35 mouse cellular contexts compared by ENCODE assay signal in the genomic region with DNA sequence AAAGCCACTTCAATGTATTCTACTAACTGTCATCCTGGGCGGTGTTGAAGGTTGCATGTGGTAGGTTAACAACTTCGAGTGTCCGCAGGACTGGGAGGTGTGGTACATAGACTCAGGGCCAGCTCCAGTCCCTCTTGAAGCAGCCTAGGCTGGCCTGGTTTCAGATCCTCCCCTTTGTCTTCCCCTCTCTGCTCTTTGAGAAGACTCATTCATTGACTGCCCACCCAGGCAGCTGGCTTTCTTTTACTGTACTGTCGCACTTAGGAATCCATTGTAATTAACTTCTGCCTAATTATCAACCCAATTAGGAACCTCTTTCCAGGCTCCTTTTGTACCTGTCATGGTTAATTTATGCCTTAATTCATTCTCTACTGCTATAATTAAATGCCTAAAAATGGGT. TPM values are rescaled to one million over a fixed set of nuclear protein-coding genes. Genes with fewer than 3 reads are reported as not detected.
A peak's percentile ranks its signal among the peaks of the same experiment; 100 is the strongest.
DNase-seq lines count a peak whose midpoint lies in the region; ATAC-seq and TF ChIP-seq lines count a peak whose summit lies in the region.
"Had no signal": no experiment of that assay in that cellular context is flagged by ENCODE, and none has a peak within 500 bp of the region (broad histone marks: within the 10 kb centered on the region; RNA-seq: fewer than 3 reads in every experiment).

No protein-coding gene starts in this region.

- peak; percentile 22; the same call in 1 of the 2 replicates for ATAC-seq in hindbrain, postnatal 0 days
- no peak for ATAC-seq in hindbrain, embryonic 13.5 days (ENCODE audit: low FRiP score)
- ATAC-seq in forebrain, embryonic 12.5 days (ENCODE audit: low FRiP score), result 0 out of 2 replicates have a peak, but pooled peaks have one; percentile 41
- ATAC-seq in forebrain, postnatal 0 days, result no peak
- ATAC-seq: activated CD4-positive, CD25-positive, alpha-beta regulatory T cell, adult 4 months had no signal

- H3K4me2 ChIP-seq in hindbrain, postnatal 0 days (ENCODE audit: low read depth, low read length), result no peak overlapping the region
- H3K4me2 ChIP-seq in hindbrain, embryonic 13.5 days, result no peak overlapping the region
- no peak overlapping the region for H3K4me2 ChIP-seq in forebrain, embryonic 12.5 days
- H3K4me2 ChIP-seq in forebrain, postnatal 0 days (ENCODE audit: low read depth), result no peak overlapping the region
- H3K4me2 ChIP-seq: embryonic facial prominence, embryonic 15.5 days; heart, embryonic 11.5 days; hindbrain, embryonic 12.5 days; limb, embryonic 15.5 days; midbrain, embryonic 12.5 days; neural tube, embryonic 15.5 days had no signal

- H3K36me3 ChIP-seq in hindbrain, postnatal 0 days (ENCODE audit: insufficient read depth, low read length), result no peaks in the 10 kb centered on the region
- no peaks in the 10 kb centered on the region for H3K36me3 ChIP-seq in hindbrain, embryonic 13.5 days
- no peaks in the 10 kb centered on the region for H3K36me3 ChIP-seq in forebrain, embryonic 12.5 days (replicated peaks)
- no peaks in the 10 kb centered on the region for H3K36me3 ChIP-seq in forebrain, postnatal 0 days (ENCODE audit: insufficient read depth)
- H3K36me3 ChIP-seq: embryonic facial prominence, embryonic 15.5 days; hindbrain, embryonic 12.5 days; limb, embryonic 10.5 days; limb, embryonic 15.5 days; midbrain, embryonic 12.5 days; neural tube, embryonic 15.5 days had no signal

- no peak overlapping the region for H3K27ac ChIP-seq in hindbrain, postnatal 0 days
- H3K27ac ChIP-seq in hindbrain, embryonic 13.5 days, result no peak overlapping the region
- no peak overlapping the region for H3K27ac ChIP-seq in forebrain, embryonic 12.5 days
- no peak overlapping the region for H3K27ac ChIP-seq in forebrain, postnatal 0 days (ENCODE audit: low read depth, low read length)
- H3K27ac ChIP-seq: embryonic facial prominence, embryonic 15.5 days; hindbrain, embryonic 12.5 days; layer of hippocampus, adult 2 months; limb, embryonic 10.5 days; limb, embryonic 15.5 days; liver, embryonic 14.5 days; midbrain, embryonic 12.5 days; neural tube, embryonic 15.5 days; stomach, postnatal 0 days had no signal

- H3K27me3 ChIP-seq in hindbrain, postnatal 0 days (ENCODE audit: insufficient read depth, low read length), result no peaks in the 10 kb centered on the region
- H3K27me3 ChIP-seq in hindbrain, embryonic 13.5 days, result peaks cover 26% of the 10 kb centered on the region; the same call in 1 of the 2 replicates
- H3K27me3 ChIP-seq in forebrain, embryonic 12.5 days, result peaks cover 32% of the 10 kb centered on the region
- H3K27me3 ChIP-seq in forebrain, postnatal 0 days (ENCODE audit: insufficient read depth, low read length), result no peaks in the 10 kb centered on the region

- H3K9me3 ChIP-seq in hindbrain, postnatal 0 days (ENCODE audit: low read length), result no peaks in the 10 kb centered on the region
- H3K9me3 ChIP-seq in hindbrain, embryonic 13.5 days, result no peaks in the 10 kb centered on the region
- H3K9me3 ChIP-seq in forebrain, embryonic 12.5 days, result no peaks in the 10 kb centered on the region
- no peaks in the 10 kb centered on the region for H3K9me3 ChIP-seq in forebrain, postnatal 0 days (ENCODE audit: low read length)
- H3K9me3 ChIP-seq: embryonic facial prominence, embryonic 15.5 days; hindbrain, embryonic 12.5 days; limb, embryonic 10.5 days; limb, embryonic 15.5 days; midbrain, embryonic 12.5 days; neural tube, embryonic 15.5 days had no signal

- no peak overlapping the region for H3K9ac ChIP-seq in hindbrain, postnatal 0 days (replicated peaks; ENCODE audit: low read length)
- H3K9ac ChIP-seq in hindbrain, embryonic 13.5 days, result no peak overlapping the region
- H3K9ac ChIP-seq in forebrain, embryonic 12.5 days, result no peak overlapping the region
- H3K9ac ChIP-seq in forebrain, postnatal 0 days, result no peak overlapping the region
- H3K9ac ChIP-seq: embryonic facial prominence, embryonic 15.5 days; hindbrain, embryonic 12.5 days; limb, embryonic 15.5 days; liver, embryonic 14.5 days; midbrain, embryonic 12.5 days; neural tube, embryonic 15.5 days had no signal

- H3K4me1 ChIP-seq in hindbrain, postnatal 0 days (ENCODE audit: insufficient read depth, low read length), result 0 out of 2 replicates have a peak, but pooled peaks cover 6% of the 10 kb centered on the region
- peaks cover 14% of the 10 kb centered on the region for H3K4me1 ChIP-seq in hindbrain, embryonic 13.5 days (replicated peaks)
- peaks cover 20% of the 10 kb centered on the region for H3K4me1 ChIP-seq in forebrain, embryonic 12.5 days
- peaks cover 13% of the 10 kb centered on the region; the same call in 1 of the 2 replicates for H3K4me1 ChIP-seq in forebrain, postnatal 0 days (ENCODE audit: insufficient read depth)
- H3K4me1 ChIP-seq: embryonic facial prominence, embryonic 15.5 days; limb, embryonic 10.5 days; limb, embryonic 15.5 days had no signal

- no peak for TF ChIP-seq CTCF in hindbrain, postnatal 0 days (IDR thresholded peaks at IDR 0.05; ENCODE audit: low read depth)
- no peak for TF ChIP-seq CTCF in forebrain, postnatal 0 days (IDR thresholded peaks at IDR 0.05; ENCODE audit: low read depth)

- DNase-seq in hindbrain, postnatal 0 days (ENCODE audit: low spot score), result peak; percentile 32
- DNase-seq in Muller cell, postnatal 12 days (ENCODE audit: inconsistent ontology term), result peak; percentile 70
- peak; percentile 24 for DNase-seq in forebrain, postnatal 0 days
- no peak for DNase-seq in natural killer cell, adult 2 months (ENCODE audit: low spot score in 2 of 2)
- no peak for DNase-seq in embryo, embryonic 10.5 days (ENCODE audit: low spot score)
- DNase-seq: adrenal gland, adult 2 months; adrenal gland, postnatal 36 days; B cell, adult 2 months; cerebellum, adult 8-10 months; cerebellum, postnatal 25 days; embryo, embryonic 11 days; gastrocnemius, postnatal 25 days; heart, adult 18-20 months; heart, postnatal 36 days; kidney, adult 18-20 months; kidney, postnatal 36 days; lung, adult 2 months; right cerebral cortex, adult 18-20 months; right cerebral cortex, postnatal 4 days; thymus, adult 18-20 months; thymus, postnatal 36 days had no signal

- 38% methylated on average over 4 of the region's 4 CpGs for WGBS in hindbrain, postnatal 0 days
- 41% methylated on average over 4 of the region's 4 CpGs for WGBS in hindbrain, embryonic 13.5 days
- 25% methylated on average over 4 of the region's 4 CpGs for WGBS in forebrain, embryonic 12.5 days
- 18% methylated on average over 4 of the region's 4 CpGs for WGBS in forebrain, postnatal 0 days

- H3K4me3 ChIP-seq in hindbrain, postnatal 0 days (ENCODE audit: low read length), result no peak overlapping the region
- no peak overlapping the region for H3K4me3 ChIP-seq in hindbrain, embryonic 13.5 days
- no peak overlapping the region for H3K4me3 ChIP-seq in forebrain, embryonic 12.5 days (replicated peaks)
- no peak overlapping the region for H3K4me3 ChIP-seq in forebrain, postnatal 0 days (ENCODE audit: low read depth, low read length)
- H3K4me3 ChIP-seq: embryonic facial prominence, embryonic 15.5 days; hindbrain, embryonic 12.5 days; layer of hippocampus, adult 2 months; limb, embryonic 10.5 days; limb, embryonic 15.5 days; midbrain, embryonic 12.5 days; neural tube, embryonic 15.5 days had no signal

RNA-seq across cellular contexts. Expression of a gene that starts 6.8 kb away (rescaled TPM):
- total RNA-seq in hindbrain, postnatal 0 days (2014; rRNA removed), result 116 and 137 TPM in 2 replicates
- polyA plus RNA-seq in hindbrain, postnatal 0 days (2015; fragmentation: Nextera tagmentation; extraction: Ambion mirVana), result 21.9 TPM in 2 replicates
- polyA plus RNA-seq in hindbrain, embryonic 13.5 days (2015; fragmentation: Nextera tagmentation; extraction: Ambion mirVana), result 14.7 and 16.1 TPM in 2 replicates
- polyA plus RNA-seq in forebrain, embryonic 12.5 days (2016; fragmentation: Nextera tagmentation; extraction: Ambion mirVana), result 6.0 and 6.1 TPM in 2 replicates
- total RNA-seq in forebrain, postnatal 0 days (2014; rRNA removed), result 103 and 143 TPM in 2 replicates
- polyA plus RNA-seq in forebrain, postnatal 0 days (2015; fragmentation: Nextera tagmentation; extraction: Ambion mirVana), result 13.8 and 21.9 TPM in 2 replicates
- total RNA-seq: monocyte, adult 5-6 weeks had no signal
- polyA plus RNA-seq: activated CD4-positive, CD25-positive, alpha-beta regulatory T cell, adult 4 months had no signal

RNA-seq across cellular contexts. Expression of a gene that starts 54.7 kb away (rescaled TPM):
- 61.7 and 63.6 TPM in 2 replicates for total RNA-seq in hindbrain, postnatal 0 days (2014; rRNA removed)
- polyA plus RNA-seq in hindbrain, postnatal 0 days (2015; fragmentation: Nextera tagmentation; extraction: Ambion mirVana), result 56.2 and 56.7 TPM in 2 replicates
- 48.7 and 51.8 TPM in 2 replicates for polyA plus RNA-seq in hindbrain, embryonic 13.5 days (2015; fragmentation: Nextera tagmentation; extraction: Ambion mirVana)
- 27.8 and 29.4 TPM in 2 replicates for polyA plus RNA-seq in forebrain, embryonic 12.5 days (2016; fragmentation: Nextera tagmentation; extraction: Ambion mirVana)
- 79.3 and 85.2 TPM in 2 replicates for total RNA-seq in forebrain, postnatal 0 days (2014; rRNA removed)
- 60.1 and 71.7 TPM in 2 replicates for polyA plus RNA-seq in forebrain, postnatal 0 days (2015; fragmentation: Nextera tagmentation; extraction: Ambion mirVana)

Comparison
In these comparisons a context has a peak if more than half of its experiments do, and no peak if none do; other contexts are left out.
1. ATAC-seq: peak in hindbrain, postnatal 0 days (single experiment) and forebrain, embryonic 12.5 days (single experiment); none in hindbrain, embryonic 13.5 days (single experiment) and forebrain, postnatal 0 days (single experiment).
2. DNase-seq: peak in hindbrain, postnatal 0 days (single experiment), Muller cell, postnatal 12 days (single experiment) and forebrain, postnatal 0 days (single experiment); none in natural killer cell, adult 2 months (0 of 2) and embryo, embryonic 10.5 days (single experiment).